Mouse (Mus musculus) layer of hippocampus, adult 18-20 months (tissue): Measurements from ENCODE around the gene Nudt2. TPM values are rescaled to one million over a fixed set of nuclear protein-coding genes. Genes with fewer than 3 reads are reported as not detected.

Experiments
- DNase-seq, 2 experiments: peaks; one replicate each; pipeline ENCODE4 v3.0.0; 2022; ENCODE audit warnings: low spot score in 2 of 2
- total RNA-seq, 2 experiments: library from RNA; stranded (reverse); gene quantifications; 2 replicates each; pipeline ENCODE4 v1.2.3; 2021

The Nudt2 gene
- total RNA-seq, 2 experiments from 2014 or later: 29.5 to 32.0 TPM

DNA sequence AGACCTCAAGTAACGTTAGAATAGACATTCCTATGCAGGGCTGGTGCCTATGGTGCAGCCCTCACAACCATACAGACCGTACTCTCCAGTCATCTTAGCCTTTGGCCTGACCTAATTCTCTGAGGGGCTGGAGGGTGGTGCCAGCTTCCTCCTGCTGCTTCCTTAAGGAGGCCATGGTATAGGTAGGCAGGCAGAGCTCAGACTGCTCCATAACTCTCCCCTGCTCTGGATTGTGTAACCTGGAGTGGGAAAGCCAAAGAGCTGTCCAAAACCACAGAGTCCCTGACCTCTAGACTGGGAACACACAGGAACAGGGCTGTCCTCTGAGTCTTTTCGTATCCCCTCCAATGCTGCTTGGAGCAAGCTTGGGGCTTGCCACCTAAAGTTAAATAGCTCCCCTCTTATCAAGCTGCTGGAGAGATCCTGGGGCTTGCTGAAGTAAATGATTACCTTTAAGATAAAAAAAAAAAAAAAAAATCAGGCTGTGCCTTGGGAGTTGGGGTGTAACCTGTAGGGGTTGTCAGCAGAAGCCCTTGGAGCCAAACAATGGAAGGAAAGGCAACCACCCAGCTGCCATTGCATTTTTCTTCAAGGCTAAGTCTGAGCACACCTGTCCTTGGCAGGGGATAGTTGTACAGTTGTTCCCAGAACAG, 28.6 kb downstream of the Nudt2 start:
- no peak for DNase-seq

DNA sequence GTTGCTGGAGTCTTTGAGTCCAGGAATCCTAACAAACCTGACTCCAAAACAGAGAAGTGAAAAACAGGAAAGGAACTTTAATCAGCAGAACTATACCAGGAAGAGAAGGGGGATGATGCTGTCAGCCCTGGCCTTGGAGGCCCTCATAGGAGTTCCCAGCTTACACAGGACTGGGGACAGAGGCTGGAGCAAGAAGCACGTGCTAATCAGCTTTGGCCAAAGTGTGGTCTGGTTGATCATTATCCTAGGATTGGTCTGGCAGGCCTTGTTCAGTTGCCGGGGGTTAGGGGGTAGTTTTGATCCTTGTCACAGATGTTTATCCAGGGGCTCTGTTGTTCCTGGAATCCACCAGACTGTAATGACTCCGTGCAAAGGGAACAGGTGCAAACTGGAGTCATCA, 29.4 kb downstream of the Nudt2 start:
- no peak for DNase-seq

DNA sequence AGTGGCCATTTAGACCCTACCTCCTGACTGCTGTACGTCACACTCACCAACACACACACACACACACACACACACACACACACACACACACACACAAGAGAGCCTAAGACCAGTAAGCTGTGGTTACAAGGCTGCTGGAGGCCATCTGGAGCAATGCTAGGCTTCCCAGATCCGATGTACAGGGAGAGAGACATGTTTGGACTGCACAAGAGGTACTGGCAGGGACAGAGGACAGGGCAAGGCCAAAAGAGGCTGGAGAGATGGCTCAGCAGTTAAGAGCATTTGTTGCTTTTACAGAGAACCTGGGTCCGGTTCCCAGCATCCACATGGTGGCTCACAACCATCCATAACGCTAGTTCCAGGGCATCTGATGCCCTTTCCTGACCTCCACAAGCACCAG, 30.1 kb downstream of the Nudt2 start:
- DNase-seq: no peak

DNA sequence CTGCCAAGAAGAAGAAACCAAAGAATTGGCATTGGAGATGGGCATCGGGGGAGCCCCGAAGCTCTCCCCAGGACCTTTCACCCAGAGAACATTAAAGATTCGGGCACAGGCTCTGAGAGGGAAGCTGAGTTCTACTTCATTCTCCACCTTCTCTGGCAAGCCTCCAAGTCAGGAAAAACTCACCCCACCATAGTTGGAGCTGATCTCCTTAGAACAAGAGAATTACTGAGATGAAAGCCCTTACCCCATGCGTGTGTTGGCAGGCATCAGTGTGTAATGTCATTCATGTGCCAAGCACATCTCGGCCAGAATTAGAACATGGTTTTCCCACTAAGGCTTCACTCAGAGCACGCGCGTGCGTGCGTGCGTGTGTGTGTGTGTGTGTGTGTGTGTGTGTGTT, 30.9 kb downstream of the Nudt2 start:
- peak in 1 of 2 experiments; percentile 62 for DNase-seq

DNA sequence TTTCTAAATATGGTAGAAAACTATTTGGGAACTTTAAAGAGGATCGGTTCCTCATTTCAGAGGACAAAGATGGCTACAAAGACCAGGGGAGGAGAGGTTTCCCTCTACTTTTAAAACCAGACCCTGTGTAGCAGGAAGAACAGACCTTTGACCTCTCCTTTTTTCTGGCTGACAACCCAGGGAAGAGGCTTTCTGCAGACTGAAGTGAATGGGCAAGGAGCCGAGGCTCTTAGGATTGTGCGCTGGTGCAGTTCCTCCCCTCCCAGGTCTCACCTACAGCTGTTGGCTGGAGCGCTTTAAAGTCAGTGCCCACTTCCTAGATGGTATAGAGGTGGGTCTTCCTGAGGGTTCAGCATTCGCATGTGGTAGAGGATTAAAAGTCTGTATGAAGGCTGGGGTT, 32.1 kb downstream of the Nudt2 start:
- no peak for DNase-seq

DNA sequence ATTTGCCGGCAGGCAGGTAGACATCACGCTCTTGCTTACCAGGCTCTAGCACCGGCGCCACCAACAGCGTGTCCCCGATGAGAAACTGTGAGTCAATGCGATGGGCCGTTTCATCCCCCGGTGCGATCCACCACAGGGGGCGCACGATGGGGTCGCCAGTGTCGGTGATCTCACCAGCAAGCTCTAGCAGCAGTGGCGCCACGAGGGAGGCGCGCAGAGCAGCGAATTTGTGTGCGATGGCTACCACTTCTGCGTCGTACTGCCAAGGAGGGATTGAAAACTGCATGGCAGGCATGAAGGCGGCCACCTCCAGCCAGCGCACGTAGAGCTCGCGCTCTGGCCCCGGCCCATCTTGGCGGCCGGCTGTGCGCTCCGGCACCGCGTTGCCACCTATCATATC, 32.6 kb downstream of the Nudt2 start:
- DNase-seq: no peak

DNA sequence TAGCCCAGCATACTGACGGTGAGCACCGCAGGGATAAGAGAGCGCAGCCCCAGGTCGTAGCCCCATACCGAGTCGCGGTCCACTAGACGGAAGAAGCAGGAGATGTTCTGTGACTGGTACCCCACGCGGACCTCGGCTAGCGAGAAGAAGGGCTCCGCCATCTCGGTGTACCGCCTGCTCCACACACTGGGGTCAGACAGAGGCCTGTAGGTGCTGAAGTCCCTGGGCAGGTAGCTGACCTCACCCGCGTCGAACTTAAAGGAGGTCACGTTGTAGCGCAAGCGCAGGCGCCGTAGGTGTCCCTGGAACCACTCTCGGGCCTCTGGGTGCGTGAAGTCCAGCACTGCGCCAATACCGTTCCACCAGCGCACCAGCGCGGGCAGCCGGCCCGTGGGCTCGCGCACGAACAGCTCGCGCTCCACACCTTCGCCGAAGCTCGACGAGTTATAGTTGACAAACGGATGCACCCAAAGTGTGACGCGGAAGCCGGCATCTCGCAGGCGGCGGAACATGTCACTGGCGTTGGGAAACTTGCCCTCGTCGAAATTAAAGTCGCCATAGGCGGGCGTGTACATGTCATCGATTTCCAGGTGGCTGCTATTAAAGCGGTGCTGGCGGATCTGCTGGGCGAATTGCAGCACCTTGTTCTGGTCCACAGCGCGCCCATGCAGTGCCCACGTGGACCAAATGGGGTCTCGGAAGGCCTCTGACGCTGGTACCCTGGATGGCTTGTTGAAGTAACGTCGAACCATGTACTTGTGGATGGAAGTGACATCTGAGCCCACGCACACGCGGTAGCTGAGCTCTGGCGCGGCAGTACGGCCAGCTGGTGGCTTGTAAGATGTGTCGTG, 33.3 kb downstream of the Nudt2 start:
- DNase-seq: no peak

DNA sequence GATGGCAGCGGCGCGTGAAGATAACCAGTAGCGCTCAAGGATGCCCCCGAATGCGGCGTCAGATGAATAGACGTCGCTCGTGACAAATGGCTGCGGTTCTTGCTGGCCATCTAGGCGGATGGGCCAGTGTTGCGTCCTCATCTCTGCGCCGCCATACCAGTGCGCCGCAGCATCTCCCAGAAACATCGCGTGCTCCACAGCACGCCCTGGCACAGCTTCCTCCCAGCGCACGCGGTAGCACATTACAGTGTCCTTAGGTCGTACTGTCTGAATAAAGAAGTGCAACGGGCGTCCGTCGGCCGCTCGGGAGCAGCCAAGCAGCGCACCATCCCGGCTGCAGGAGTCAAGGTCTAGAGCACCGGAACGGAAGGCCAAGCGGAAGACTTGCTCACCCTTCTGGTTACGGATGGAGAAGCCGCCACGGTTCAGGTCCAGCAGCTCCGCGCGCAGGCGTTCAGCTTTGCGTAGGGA, 34.0 kb downstream of the Nudt2 start:
- no peak for DNase-seq

DNA sequence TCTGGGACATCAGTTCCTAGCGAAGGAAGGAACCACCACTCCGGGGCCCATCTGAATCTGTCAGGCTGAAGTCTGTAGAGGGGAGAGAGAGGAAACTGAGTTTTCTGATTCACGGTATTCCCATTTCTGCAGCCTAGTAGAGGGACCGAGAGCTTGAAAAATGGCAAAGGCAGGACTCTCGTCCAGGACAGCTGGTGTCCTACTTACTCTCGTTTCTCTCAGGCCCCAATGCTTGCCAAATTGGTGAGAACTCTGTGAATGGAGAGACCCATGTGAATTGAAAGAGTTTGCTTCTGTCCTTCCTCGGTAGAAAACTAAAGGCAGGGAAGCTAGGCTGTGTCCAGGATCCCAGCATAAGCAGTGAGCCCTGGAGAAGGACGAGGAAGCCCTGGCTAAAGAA, 34.7 kb downstream of the Nudt2 start:
- no peak for DNase-seq

DNA sequence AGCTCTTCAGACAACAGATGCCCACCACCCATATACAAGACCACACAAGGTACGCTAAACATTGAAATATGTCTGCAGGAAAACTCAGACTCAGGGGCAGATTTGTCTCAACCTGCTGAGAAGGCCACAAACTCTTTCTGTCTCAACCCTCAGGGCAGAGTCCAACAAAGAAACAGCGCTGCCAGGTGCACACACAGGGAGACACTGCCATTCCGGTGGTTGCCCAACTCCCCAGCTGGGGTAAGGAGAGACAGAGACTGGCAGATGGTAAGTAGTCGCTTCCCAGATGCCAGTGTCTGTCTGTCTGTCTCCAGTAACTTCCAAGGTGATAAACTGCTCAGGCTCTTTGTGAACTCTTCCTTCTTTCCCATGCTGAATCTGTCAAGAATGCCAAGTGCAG, 35.8 kb downstream of the Nudt2 start:
- no peak for DNase-seq

DNA sequence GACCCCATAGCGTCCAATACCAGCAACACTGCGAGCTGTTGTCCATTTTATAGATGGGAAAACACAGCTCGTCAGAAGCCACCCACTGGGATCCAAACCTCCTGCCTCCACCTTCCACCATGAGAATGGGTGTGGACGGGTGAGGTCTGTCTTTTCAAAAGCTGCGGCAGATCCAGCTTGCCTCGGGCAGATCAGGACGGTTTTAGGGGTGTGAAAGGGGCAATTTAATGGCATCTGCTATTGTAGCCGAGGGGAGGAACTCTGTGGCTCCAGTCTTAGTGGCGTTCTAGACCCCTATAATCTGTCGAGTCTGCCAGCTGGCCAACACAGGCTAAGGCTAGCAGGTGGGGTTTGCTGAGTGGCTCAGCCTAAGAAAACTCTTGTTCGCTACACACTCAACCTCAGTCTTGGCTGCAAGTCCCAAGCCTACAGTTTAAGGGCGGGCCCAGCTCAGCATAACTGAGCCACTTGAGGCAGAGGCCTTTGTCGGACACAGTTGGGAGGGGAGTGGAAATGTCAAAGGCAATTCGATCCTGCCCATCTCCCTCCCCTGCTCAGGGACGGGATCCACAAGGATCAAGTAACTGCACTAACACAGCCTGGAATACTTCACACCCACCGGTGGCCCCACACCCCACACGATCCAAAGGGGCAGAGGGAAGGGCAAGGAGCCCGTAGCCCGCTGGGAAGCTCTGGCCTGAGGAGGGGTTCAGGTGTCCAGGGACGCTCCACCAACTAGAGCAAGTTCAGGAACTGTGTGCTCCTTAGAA, 37.4 kb downstream of the Nudt2 start:
- DNase-seq: no peak

DNA sequence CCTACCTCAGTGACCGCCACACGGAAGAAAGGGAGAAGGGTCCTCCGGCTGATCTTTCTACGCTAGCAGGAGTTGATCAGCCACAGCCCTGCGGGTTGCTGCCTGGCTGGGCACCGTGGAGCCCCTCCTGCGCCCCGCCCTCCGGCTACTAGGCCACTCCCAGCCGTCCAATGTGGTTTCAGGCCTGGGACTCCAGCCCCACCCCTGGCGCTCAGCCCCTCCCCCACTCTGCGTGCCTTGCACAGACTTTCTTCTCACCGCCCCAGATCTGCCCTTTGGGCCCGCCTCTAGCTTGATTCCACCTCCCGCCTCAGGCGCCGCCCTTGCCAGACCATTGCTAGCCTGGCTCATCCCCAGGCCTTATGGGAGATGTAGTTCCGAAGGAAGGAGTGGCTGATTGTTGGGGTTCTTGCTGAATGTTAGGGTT, 38.0 kb downstream of the Nudt2 start, which contains the start of gene AI464131:
AI464131 (minus strand) TSS at position 91 of the 427 bp plus-strand sequence.
- peak; percentile 92 to 96 for DNase-seq

DNA sequence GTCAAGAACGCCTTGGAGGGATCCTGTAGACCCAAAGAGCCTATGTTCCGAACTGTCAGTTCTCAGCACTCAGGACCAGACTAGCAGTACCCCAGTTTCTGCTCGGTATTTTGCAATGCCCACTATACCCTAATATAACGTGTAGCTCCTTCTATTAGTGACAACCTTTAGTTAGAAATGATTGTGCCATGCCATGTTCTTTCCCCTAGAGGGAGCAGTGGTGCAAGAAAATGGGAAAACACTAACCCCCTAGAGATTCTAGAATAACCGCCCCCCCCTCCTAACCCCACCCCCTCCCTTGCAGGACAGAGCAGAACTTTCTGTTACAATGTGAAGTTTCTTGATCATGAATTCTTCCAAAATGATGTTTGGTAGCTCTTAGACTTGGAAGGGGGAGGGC, 39.4 kb downstream of the Nudt2 start:
- no peak for DNase-seq

DNA sequence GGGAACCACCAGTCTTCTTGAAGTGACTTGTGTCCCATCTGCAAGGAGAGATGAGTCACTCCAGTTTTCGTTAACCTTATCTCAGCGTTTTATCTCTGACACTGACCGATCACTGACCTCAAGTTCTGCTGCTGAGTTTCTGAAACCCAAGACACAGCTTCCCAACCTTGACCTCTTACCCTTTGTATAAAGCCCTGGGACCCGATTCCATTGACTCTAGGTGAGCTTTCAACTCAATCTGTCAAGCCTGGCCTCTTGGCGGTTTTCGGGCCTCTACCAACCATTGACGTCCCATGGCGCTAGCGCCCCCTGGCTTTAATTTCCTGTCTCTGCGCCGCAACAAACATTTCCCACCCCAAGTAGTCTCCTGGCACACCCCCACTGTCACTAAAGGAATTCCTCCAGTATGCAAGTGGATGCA, 40.2 kb downstream of the Nudt2 start:
- no peak for DNase-seq

DNA sequence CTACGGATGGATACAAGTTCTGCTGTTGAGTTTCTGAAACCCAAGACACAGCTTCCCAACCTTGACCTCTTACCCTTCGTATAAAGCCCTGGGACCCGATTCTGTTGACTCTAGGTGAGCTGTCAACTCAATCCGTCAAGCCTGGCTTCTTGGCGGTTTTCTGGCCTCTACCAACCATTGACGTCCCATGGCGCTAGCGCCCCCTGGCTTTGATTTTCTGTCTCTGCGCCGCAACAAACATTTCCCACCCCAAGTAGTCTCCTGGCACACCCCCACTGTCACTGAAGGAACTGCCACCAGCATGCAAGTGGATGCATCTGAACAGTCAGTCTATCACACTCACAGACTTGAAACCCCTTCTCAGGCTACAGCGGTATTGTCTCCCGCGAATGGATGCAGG, 41.2 kb downstream of the Nudt2 start:
- peak in 1 of 2 experiments; percentile 70 for DNase-seq

DNA sequence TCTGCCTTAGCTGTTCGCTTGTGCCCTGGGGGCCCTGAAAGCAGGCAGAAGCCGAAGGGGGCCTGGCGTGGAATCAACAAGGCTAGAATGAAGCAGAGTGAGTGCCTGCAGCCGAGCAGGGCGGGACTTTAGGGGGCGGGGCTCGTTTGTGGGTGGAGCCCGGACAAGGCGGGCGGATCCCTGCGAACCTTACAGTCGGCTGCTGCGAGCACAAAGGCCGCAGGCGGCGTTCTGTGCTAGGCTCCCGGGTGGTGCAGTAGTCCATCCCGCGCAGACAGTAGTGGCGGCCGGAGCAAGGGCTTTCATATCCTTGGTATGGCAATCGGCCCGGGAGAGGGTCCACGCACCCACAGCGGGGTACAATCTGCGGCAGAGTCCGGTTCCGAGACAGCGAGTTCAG, 42.0 kb downstream of the Nudt2 start:
- peak; percentile 75 to 91 for DNase-seq

DNA sequence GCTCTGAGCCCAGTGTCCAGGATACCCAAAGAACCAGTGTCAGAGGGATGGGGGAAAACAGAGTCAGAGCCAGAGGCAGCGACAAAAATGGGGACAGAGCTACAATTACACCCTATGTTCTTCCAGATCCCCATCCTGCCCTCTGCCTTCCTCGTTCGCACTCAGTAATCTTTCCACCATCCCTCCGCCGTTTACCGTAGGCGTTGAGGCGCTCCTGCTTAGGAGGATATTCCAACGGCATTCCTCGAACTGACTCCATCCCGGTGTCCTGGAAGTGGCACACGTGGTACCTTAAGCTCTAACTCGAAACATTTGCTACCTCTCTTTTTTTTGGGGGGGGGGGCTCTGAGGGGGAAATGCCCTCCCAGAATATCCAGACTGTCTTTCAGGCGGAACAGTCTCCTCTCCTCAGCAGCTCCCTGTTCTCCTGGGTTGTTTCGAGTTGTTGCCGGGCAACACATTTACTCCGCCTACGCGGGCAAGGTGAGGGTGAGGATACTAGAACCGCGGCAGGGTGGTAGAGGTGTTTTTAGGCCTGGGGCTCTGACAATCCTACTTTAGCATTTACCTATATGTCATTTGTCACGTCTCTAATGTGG, 42.5 kb downstream of the Nudt2 start:
- DNase-seq: no peak

DNA sequence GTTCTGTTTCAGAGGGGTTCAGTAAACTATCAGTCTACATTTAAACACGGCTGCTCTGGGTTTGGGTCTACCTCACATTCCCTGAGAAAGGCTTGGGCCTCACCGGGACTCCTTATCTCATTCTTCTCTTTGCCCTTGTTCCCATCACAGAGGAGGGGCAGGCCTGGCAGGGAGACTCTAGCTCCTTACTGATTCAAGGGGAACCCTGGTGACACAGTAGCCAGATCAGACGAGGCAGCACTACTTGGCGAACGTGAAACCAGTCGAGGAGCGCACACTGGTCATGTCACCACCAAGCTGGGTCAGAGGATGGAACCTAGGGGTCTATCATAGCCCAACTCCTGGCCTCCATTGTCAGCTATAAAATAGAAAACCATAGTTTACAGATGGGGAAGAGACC, 43.0 kb downstream of the Nudt2 start:
- no peak for DNase-seq

DNA sequence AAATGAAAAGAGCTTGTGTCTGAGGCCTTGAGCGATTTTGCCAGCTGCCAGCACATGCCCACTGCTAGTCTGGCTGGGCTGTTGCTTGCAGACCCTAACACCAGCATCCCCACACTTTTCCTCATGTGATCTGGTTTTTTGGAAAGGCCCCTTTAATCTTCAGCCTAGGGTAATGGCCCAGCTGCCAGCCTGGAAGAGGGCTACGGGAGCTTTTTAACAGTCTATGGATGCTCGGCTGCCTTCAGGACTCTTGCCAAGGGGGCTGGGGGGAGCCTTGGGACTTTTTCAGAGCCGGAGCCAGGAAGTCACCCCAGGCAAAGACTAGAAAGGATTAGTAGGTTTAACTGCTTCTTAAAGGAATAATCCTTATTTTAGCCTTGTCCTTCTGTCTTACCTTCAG, 48.4 kb downstream of the Nudt2 start:
- DNase-seq: no peak

DNA sequence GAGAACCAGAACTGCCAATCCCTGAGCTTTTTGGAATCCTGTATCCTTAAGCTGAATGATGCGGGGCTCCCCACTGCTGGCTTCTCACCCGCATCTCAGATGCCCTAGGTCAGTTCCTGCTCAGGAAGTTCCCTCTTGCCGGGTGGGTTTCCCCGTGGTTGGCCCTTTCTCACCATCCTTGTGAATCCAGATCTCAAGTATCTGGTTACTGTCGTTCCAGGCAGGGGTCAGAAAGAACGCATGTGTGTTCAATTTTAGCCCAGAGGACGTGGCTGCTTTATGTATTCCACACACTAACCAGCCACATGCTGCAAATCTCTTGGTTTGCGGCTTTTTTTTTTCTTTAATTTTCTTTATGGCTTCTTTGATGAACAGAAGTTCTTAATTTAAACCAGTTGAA, 48.8 kb downstream of the Nudt2 start:
- no peak for DNase-seq

DNA sequence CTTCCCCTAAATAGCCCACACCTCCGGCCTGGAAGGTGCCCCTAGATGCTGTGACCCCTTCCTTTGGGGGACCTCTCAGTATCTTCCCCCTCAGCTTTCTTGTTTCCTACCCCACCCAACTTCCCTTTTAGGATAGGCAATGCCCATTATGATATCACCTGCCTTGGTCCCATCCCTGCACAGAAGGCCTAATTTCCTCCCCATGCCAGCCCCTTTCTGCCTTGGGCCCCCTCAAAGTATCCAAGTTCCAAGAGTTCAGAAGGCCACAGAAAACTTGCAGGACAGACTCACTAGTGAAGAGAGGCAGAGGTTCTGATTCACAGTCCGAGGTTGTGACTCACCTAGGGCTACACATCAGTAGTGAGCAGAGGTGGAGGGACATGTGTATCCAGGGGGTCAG, 52.3 kb downstream of the Nudt2 start, which contains the start of gene 1110017D15Rik:
1110017D15Rik (minus strand) TSS at position 101 of the 400 bp plus-strand sequence.
- DNase-seq: no peak
